Mouse (Mus musculus) intestine, postnatal 0 days (tissue): Measurements from ENCODE around the gene Slc16a13. TPM values are rescaled to one million over a fixed set of nuclear protein-coding genes. Genes with fewer than 3 reads are reported as not detected.
"Not testable (repeated sequence)": the region's sequence is repeated elsewhere in the genome, so short reads cannot be mapped to it uniquely, and the experiment has no call there.

Experiments
- ATAC-seq: fragments of 200-750 bp; cut with Nextera tagmentation; 2 replicates; pipeline ENCODE4 v1.8.0; 2017; ENCODE audit warnings: mild to moderate bottlenecking, moderate TSS enrichment, moderate library complexity
- H3K27ac ChIP-seq: fragments of 300-500 bp; sonication (generic); 2 replicates; pipeline ENCODE4 v1.5.1; 2014; ENCODE audit warnings: mild to moderate bottlenecking, low read depth, low read length, moderate library complexity
- H3K27me3 ChIP-seq: fragments of 300-500 bp; sonication (generic); replicated peaks from 2 replicates; pipeline ENCODE4 v1.6.1; 2014; ENCODE audit warnings: low read length, mixed read lengths; ENCODE audit not compliant: control insufficient read depth, insufficient read depth
- H3K36me3 ChIP-seq: fragments of 300-500 bp; sonication (generic); 2 replicates; pipeline ENCODE4 v1.6.1; 2014; ENCODE audit warnings: mild to moderate bottlenecking, moderate library complexity; ENCODE audit not compliant: control insufficient read depth, insufficient read depth
- H3K4me1 ChIP-seq: fragments of 300-500 bp; sonication (generic); replicated peaks from 2 replicates; pipeline ENCODE4 v1.6.1; 2014; ENCODE audit warnings: antibody characterized with exemption, low read length, mixed read lengths; ENCODE audit not compliant: control insufficient read depth, insufficient read depth
- H3K4me2 ChIP-seq: fragments of 300-500 bp; sonication (generic); replicated peaks from 2 replicates; pipeline ENCODE4 v1.6.1; 2014; ENCODE audit warnings: low read depth, mild to moderate bottlenecking, moderate library complexity
- H3K4me3 ChIP-seq: fragments of 300-500 bp; sonication (generic); 2 replicates; pipeline ENCODE4 v1.5.1; 2014; ENCODE audit warnings: low read depth, low read length
- H3K9ac ChIP-seq: fragments of 300-500 bp; sonication (generic); 2 replicates; pipeline ENCODE4 v1.6.1; 2014; ENCODE audit warnings: mild to moderate bottlenecking, low read depth, low read length
- H3K9me3 ChIP-seq: fragments of 300-500 bp; sonication (generic); 2 replicates; pipeline ENCODE4 v1.6.1; 2016; ENCODE audit warnings: mixed run types; ENCODE audit not compliant: control insufficient read depth
- CTCF ChIP-seq: sonication (generic); IDR thresholded peaks from 2 replicates; pipeline ENCODE4 v1.5.1; 2016; ENCODE audit warnings: low read depth, mild to moderate bottlenecking, control low read depth, antibody characterized with exemption, moderate library complexity
- WGBS: fragments of 180-500 bp; shearing (Covaris S2); extraction: QIAGEN DNeasy Blood & Tissue Kit; methylation state at CpG from one replicate; pipeline ENCODE4 v1.1.7; 2014; 5-methylcytosine and 5-hydroxymethylcytosine counted together
- polyA plus RNA-seq: library from polyadenylated mRNA; unstranded; fragments of >200 nt; fragmentation: Nextera tagmentation; extraction: Ambion mirVana; gene quantifications from 2 replicates; pipeline ENCODE4 v1.2.1, GENCODE M21; 2015

Gene Slc16a13
- polyA plus RNA-seq, 1 experiment from 2014 or later, result 9.9 TPM

- Histone ChIP-seq H3K4me2 (no peak overlapping the region), H3K4me1 (no peaks in the 10 kb centered on the region), H3K4me3 (no peak overlapping the region), H3K9ac (no peak overlapping the region), H3K27me3 (no peaks in the 10 kb centered on the region), H3K27ac (no peak overlapping the region), H3K36me3 (no peaks in the 10 kb centered on the region), H3K9me3 (no peaks in the 10 kb centered on the region)
- TF ChIP-seq CTCF, result peak; percentile 48
- ATAC-seq, result no peak
- WGBS, result 71% methylated on average over 8 of the region's 8 CpGs
Observed at GRCm38 (mm10) chr11:70177647-70178046, 43.2 kb downstream of the Slc16a13 start.

DNA sequence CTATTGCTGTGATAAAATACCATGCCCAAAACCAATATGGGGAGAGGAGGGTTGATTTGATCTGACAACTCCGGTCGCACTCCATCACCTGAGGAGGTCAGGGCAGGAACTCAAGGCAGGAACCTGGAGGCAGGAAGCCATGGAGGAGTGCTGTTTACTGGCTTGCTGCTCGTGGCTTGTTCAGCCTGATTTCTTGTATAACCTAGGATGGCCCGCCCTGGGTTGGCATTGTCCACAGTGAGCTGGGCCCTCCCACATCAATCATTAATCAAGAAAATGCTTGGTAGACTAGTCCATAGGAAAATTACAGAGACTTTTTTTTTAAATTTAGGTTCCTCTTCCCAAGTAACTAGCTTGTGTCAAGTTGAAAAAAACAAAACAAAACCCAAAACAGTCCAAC is 46.4 kb downstream of the Slc16a13 start:
- Histone ChIP-seq H3K9me3 (no peaks in the 10 kb centered on the region), H3K27ac (no peak overlapping the region), H3K27me3 (no peaks in the 10 kb centered on the region), H3K4me3 (no peak overlapping the region), H3K36me3 (no peaks in the 10 kb centered on the region), H3K4me1 (no peaks in the 10 kb centered on the region), H3K4me2 (no peak overlapping the region), H3K9ac (no peak overlapping the region)
- ATAC-seq, result no peak
- no peak for TF ChIP-seq CTCF
- 72% methylated on average over 4 of the region's 4 CpGs for WGBS

DNA sequence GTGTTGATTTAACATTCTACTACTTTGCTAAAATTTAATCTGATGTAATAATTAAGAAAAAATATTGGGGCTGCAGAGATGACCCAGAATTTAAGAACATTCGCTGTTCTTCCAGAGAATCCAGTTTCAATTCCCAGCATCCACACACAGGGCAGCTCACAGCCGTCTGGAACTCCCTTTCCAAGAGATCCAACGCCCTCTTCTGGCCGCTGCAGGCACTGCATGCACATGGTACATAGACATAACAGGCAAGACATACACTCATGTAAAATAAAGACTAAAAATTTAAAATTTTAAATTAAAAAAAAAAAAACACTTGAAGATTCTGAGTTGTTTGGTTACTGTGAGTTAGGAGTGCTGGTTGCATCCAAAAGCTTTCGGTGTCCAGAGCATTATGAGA is 48.6 kb downstream of the Slc16a13 start:
- no peak overlapping the region for H3K27ac ChIP-seq
- ATAC-seq, result no peak
- 52% methylated on average over 5 of the region's 5 CpGs for WGBS

DNA sequence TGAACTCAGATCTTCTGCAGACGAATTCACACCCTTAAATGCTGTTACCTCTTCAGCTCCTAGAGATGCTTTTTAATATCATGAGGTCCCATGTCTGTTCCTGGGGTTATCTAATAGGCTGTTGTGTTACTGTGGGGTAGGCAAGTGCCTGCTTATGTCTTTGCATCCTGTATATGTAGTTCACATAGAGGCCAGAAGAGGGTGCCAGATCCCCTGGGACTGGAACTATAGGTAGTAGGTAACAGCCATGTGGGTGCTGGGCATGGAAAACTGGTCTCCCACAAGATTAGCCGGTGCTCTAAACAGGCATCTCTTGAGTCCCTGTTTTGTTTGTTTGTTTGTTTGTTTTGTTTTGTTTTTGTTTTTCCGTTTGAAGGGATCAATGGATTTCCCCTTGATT is 49.0 kb downstream of the Slc16a13 start:
- Histone ChIP-seq H3K9ac (no peak overlapping the region), H3K27ac (no peak overlapping the region), H3K4me2 (no peak overlapping the region)

More for the DNA sequence above, 48.6 kb downstream of the Slc16a13 start:
- Histone ChIP-seq H3K4me2 (no peak overlapping the region), H3K9ac (no peak overlapping the region), H3K4me3 (no peak overlapping the region), H3K9me3 (no peaks in the 10 kb centered on the region), H3K27me3 (no peaks in the 10 kb centered on the region), H3K36me3 (no peaks in the 10 kb centered on the region), H3K4me1 (no peaks in the 10 kb centered on the region)
- no peak for TF ChIP-seq CTCF

DNA sequence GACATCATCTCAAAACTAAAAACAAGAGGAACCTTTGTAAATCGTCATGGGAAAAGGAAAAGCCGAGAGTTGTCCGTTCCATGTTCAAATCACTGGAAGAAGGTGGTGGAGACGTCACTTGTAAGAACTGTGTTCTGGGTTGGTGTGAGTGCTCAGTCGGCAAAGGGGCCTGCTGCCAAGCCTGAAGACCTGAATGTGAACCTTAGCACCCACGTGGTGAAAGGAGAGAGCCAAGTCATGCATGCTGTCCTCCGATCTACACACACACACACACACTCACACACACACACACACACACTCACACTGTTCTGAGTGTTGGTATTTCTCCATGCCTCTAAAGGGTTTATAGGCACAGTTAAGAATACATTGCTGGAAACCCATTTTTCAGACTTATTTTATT is 49.7 kb downstream of the Slc16a13 start:
- H3K4me2 ChIP-seq, result no peak overlapping the region
- H3K27ac ChIP-seq, result no peak overlapping the region
- H3K36me3 ChIP-seq, result no peaks in the 10 kb centered on the region
- 71% methylated on average over 7 of the region's 7 CpGs for WGBS
- no peak for TF ChIP-seq CTCF
- H3K27me3 ChIP-seq, result no peaks in the 10 kb centered on the region
- ATAC-seq, result no peak
- H3K4me1 ChIP-seq, result no peaks in the 10 kb centered on the region
- no peak overlapping the region for H3K9ac ChIP-seq
- no peak overlapping the region for H3K4me3 ChIP-seq
- no peaks in the 10 kb centered on the region for H3K9me3 ChIP-seq

More for the DNA sequence above, 49.0 kb downstream of the Slc16a13 start:
- Histone ChIP-seq H3K36me3 (no peaks in the 10 kb centered on the region), H3K9me3 (no peaks in the 10 kb centered on the region), H3K4me1 (no peaks in the 10 kb centered on the region), H3K27me3 (no peaks in the 10 kb centered on the region), H3K4me3 (no peak overlapping the region)
- TF ChIP-seq CTCF, result peak; percentile 74
- 55% methylated on average over 3 of the region's 3 CpGs for WGBS
- ATAC-seq, result no peak

GRCm38 (mm10) chr11:70170291-70170690 is 50.6 kb downstream of the Slc16a13 start:
- no peak overlapping the region for H3K4me3 ChIP-seq
- no peak overlapping the region for H3K4me2 ChIP-seq
- H3K9ac ChIP-seq, result no peak overlapping the region
- no peaks in the 10 kb centered on the region for H3K9me3 ChIP-seq
- no peaks in the 10 kb centered on the region for H3K36me3 ChIP-seq
- 80% methylated on average over 7 of the region's 7 CpGs for WGBS
- no peaks in the 10 kb centered on the region for H3K4me1 ChIP-seq
- ATAC-seq, result no peak
- H3K27me3 ChIP-seq, result no peaks in the 10 kb centered on the region
- TF ChIP-seq CTCF, result no peak
- no peak overlapping the region for H3K27ac ChIP-seq

DNA sequence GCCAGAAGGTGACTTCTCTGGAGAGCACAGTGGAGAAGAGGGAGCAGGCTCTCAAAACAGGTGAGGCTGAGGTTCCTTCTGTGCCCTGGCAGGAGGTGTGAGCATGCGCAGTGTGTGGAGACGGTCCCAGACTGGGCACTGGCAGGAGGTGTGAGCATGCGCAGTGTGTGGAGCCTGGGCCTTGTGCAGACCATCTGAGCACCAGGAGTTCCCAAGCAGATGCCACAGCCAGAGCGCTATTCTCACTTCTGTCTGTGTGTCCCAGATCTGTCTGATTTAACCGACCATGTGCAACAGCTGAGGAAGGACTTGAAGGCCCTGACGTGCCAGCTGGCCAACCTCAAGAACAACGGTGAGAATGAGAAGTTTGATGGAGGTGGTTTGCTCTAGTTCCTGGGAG is 51.4 kb downstream of the Slc16a13 start:
- H3K9me3 ChIP-seq, H3K9ac ChIP-seq, ATAC-seq, H3K36me3 ChIP-seq, H3K27me3 ChIP-seq, H3K4me1 ChIP-seq, H3K27ac ChIP-seq, H3K4me2 ChIP-seq, H3K4me3 ChIP-seq: not testable (repeated sequence)
- 88% methylated on average over 7 of the region's 7 CpGs for WGBS
